Mouse (Mus musculus) ovary, postnatal 36 days (tissue): ENCODE measurements around the gene Ubr4.

Experiments
- DNase-seq: peaks from one replicate; pipeline ENCODE4 v3.0.0; 2022; ENCODE audit warnings: low spot score, mixed read lengths

The Ubr4 gene

GRCm38 (mm10) chr4:139536706-139537105 is 184.3 kb downstream of the Ubr4 start:
- DNase-seq, result no peak
